Mouse (Mus musculus) small intestine, adult 2 months (tissue): ENCODE results near the gene Tgoln1. TPM values are rescaled to one million over a fixed set of nuclear protein-coding genes. Genes with fewer than 3 reads are reported as not detected.

ENCODE experiments used
- H3K27ac ChIP-seq: fragments of 200-500 bp; 2 replicates; pipeline ENCODE4 v1.5.1; 2012; ENCODE audit warnings: low read depth, low read length, control low read depth, inconsistent platforms; ENCODE audit not compliant: insufficient read depth
- H3K27me3 ChIP-seq: fragments of 200-500 bp; 2 replicates; pipeline ENCODE4 v1.6.1; 2012; ENCODE audit warnings: mild to moderate bottlenecking, moderate library complexity, low read length, inconsistent platforms; ENCODE audit not compliant: control insufficient read depth, insufficient read depth
- H3K36me3 ChIP-seq: fragments of 200-500 bp; 2 replicates; pipeline ENCODE4 v1.6.1; 2012; ENCODE audit warnings: mild to moderate bottlenecking, low read length, control low read depth, inconsistent platforms; ENCODE audit not compliant: control insufficient read depth, insufficient read depth
- H3K4me1 ChIP-seq: fragments of 200-500 bp; 2 replicates; pipeline ENCODE4 v1.6.1; 2012; ENCODE audit warnings: low read length, inconsistent platforms, mixed read lengths; ENCODE audit not compliant: control insufficient read depth, insufficient read depth, insufficient read length
- H3K4me3 ChIP-seq: fragments of 200-500 bp; 2 replicates; pipeline ENCODE4 v1.5.1; 2012; ENCODE audit warnings: low read depth, mild to moderate bottlenecking, control low read depth, inconsistent platforms, low read length, moderate library complexity
- CTCF ChIP-seq: fragments of 200-500 bp; IDR thresholded peaks from 2 replicates; pipeline ENCODE4 v1.5.1; 2012; ENCODE audit warnings: low read depth, mild to moderate bottlenecking, control low read depth, inconsistent platforms, low read length, moderate library complexity, mixed read lengths; ENCODE audit not compliant: insufficient replicate concordance, insufficient read length; ENCODE audit errors: extremely low read depth
- POLR2A ChIP-seq: fragments of 200-500 bp; IDR thresholded peaks from 2 replicates; pipeline ENCODE4 v1.6.1; 2012; ENCODE audit warnings: low read depth, mild to moderate bottlenecking, control low read depth, inconsistent platforms, low read length, moderate library complexity
- WGBS: fragments of 180-500 bp; shearing (Covaris S2); methylation state at CpG from one replicate; pipeline ENCODE4 v1.1.7; 2018; 5-methylcytosine and 5-hydroxymethylcytosine counted together
- polyA plus RNA-seq: library from polyadenylated mRNA; depleted of rRNA; stranded (reverse); fragments of >200 nt; gene quantifications from 2 replicates; pipeline ENCODE4 v1.2.3, GENCODE M21; 2012; rRNA removed

Tgoln1 gene
- 13.4 and 24.1 TPM in 2 replicates for polyA plus RNA-seq

DNA sequence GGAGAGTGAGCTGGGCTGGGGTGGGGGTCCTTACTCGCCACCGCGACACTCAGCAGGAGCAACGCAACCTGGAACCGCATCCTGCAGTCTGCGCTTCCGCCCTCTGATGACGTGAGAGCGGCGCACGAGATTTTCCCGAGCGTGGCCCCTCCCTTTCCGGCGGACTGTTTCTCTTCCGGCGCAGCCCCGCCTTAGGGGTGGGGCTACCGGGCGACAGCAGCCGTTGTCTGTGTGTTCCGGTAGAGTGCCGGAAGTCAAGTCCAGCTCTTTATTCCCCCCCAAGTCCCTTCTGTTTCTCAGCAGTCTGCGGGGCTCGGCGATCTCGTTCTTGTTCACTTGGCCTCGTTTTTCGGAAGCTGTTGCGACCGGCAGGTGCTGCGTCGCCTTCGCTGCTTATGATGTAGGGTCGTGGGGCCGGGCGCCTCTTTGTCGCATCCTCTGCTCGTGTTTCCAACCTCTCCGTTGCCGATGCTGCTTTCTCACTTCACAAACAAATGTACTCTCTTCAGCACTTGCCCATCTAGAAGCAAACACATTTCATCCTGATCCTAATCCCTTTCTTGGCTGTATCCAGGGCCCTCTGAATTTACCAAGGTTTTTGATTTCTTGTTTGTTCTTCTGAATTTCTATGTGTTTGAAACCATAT lies at the start of gene Tgoln1:
Gene Tgoln1, minus strand, starts transcription at position 358 of the 646 bp plus-strand sequence.
- Histone ChIP-seq H3K36me3 (peaks cover 15% of the 10 kb centered on the region), H3K27me3 (no peaks in the 10 kb centered on the region), H3K4me3 (peak within 1 kb of the TSS; percentile 96), H3K27ac (peak within 1 kb of the TSS; percentile 97), H3K4me1 (peaks cover 7% of the 10 kb centered on the region)
- 0% methylated on average over 41 of the region's 41 CpGs for whole genome bisulfite sequencing
- no peak for TF ChIP-seq CTCF
- TF ChIP-seq POLR2A: peak; percentile 91

- Histone ChIP-seq H3K36me3 (no peaks in the 10 kb centered on the region), H3K4me3 (no peak overlapping the region), H3K27ac (no peak overlapping the region), H3K27me3 (no peaks in the 10 kb centered on the region), H3K4me1 (peaks cover 4% of the 10 kb centered on the region)
- TF ChIP-seq CTCF (no peak), POLR2A (no peak)
- 47% methylated on average over 8 of the region's 8 CpGs for WGBS
These were observed 47.5 kb upstream of the Tgoln1 start for GRCm38 (mm10) chr6:72664290-72664689.

DNA sequence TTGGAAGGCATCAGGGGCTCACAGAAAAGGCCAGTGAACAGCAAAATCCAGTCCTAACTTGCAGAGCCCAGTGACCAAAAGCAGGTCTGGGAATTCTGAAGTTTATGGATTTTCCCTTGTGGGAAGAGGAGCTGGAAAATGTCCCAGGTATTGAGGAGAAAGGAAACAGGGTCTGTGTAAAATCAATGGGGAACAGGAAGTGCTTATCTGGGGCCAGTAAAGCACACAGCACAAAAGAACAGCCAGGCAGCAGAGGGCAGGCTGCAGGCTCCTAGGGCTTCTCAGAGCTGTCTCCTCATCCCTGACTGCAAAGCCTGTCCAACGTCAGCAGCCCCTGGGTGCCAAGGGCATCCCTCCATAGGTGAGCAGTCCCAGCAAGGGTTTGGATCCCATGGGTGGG lies 46.2 kb upstream of the Tgoln1 start:
- Histone ChIP-seq H3K4me3 (no peak overlapping the region), H3K36me3 (no peaks in the 10 kb centered on the region), H3K27ac (no peak overlapping the region), H3K4me1 (peaks cover 4% of the 10 kb centered on the region), H3K27me3 (no peaks in the 10 kb centered on the region)
- TF ChIP-seq CTCF: no peak
- no peak for TF ChIP-seq POLR2A
- 0% methylated on average over 1 of the region's 1 CpGs for WGBS

- WGBS: 39% methylated on average over 6 of the region's 6 CpGs
- Histone ChIP-seq H3K27ac (no peak overlapping the region), H3K4me1 (peaks cover 4% of the 10 kb centered on the region), H3K4me3 (no peak overlapping the region), H3K27me3 (no peaks in the 10 kb centered on the region), H3K36me3 (no peaks in the 10 kb centered on the region)
- no peak for TF ChIP-seq POLR2A
- no peak for TF ChIP-seq CTCF
These were observed 43.6 kb upstream of the Tgoln1 start for GRCm38 (mm10) chr6:72660391-72660720.

DNA sequence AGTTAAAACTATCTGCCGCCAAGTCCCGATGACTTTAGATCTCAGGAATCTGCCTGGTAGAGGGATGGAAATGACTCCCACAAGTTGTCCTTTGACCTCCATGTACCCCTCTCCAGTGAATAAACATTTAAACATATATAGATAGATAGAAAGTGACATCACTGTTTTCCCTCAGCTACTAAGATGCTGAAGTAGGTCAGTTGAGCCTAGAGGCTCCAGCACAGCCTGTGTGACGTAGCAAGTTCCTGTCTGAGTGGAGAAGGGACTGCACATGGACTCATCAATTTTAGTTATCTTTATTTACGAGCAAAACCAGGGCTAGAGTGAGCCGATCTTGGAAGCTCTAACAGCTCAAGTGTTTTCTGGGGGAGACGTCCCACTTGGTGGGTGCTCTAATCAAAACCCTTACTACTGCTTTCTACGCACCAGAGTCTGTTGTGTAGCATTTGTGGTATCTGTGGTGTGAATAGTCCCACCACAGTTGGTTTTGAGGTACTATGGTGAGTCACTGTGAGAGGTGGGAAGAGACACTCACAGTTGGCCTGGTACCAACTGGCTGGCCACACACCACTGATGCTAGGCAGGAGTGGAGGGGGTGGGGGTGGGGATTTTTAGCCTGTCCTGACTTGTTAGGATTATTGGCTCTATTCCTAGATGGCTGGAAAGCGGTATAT lies 43.1 kb upstream of the Tgoln1 start:
- Histone ChIP-seq H3K4me1 (peaks cover 4% of the 10 kb centered on the region), H3K4me3 (no peak overlapping the region), H3K36me3 (no peaks in the 10 kb centered on the region), H3K27ac (no peak overlapping the region), H3K27me3 (no peaks in the 10 kb centered on the region)
- no peak for TF ChIP-seq POLR2A
- no peak for TF ChIP-seq CTCF
- WGBS: 59% methylated on average over 8 of the region's 8 CpGs

GRCm38 (mm10) chr6:72658006-72658405 lies 41.2 kb upstream of the Tgoln1 start:
- H3K4me1 ChIP-seq: peaks cover 4% of the 10 kb centered on the region
- no peak overlapping the region for H3K4me3 ChIP-seq
- no peaks in the 10 kb centered on the region for H3K27me3 ChIP-seq
- 49% methylated on average over 3 of the region's 3 CpGs for WGBS
- H3K27ac ChIP-seq: no peak overlapping the region
- TF ChIP-seq CTCF (no peak), POLR2A (no peak)
- no peaks in the 10 kb centered on the region for H3K36me3 ChIP-seq

GRCm38 (mm10) chr6:72656053-72656442 lies 39.2 kb upstream of the Tgoln1 start:
- Histone ChIP-seq H3K4me3 (no peak overlapping the region), H3K4me1 (peaks cover 4% of the 10 kb centered on the region), H3K27ac (no peak overlapping the region), H3K27me3 (no peaks in the 10 kb centered on the region), H3K36me3 (no peaks in the 10 kb centered on the region)
- WGBS: 59% methylated on average over 7 of the region's 7 CpGs
- TF ChIP-seq POLR2A (no peak), CTCF (no peak)
